Mouse (Mus musculus): Measurements from ENCODE around the gene Lmna.

DNA sequence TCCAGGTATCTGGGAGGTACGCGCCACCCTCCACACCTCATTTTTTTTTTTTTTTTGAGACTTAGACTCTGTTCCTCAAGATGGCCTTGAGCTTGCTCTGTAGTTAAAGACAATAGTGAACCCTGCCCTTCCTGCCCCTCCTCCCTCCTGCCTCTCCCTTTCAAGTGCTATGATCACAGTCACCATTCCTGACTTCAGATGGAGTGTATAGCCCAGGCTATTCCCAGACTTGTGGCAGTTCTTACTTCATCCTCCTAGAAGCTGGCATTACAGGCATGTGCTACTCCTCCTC is 5.3 kb upstream of the Lmna start:
- no peak for TF ChIP-seq ZC3H11A (IDR thresholded peaks at IDR 0.05; ENCODE audit: borderline replicate concordance, low read depth, low read length)
- no peak for TF ChIP-seq MAFK (IDR thresholded peaks at IDR 0.05; ENCODE audit: insufficient read depth, low read depth, low read length)
- TF ChIP-seq ZNF384 (IDR thresholded peaks at IDR 0.05; ENCODE audit: low read depth, low read length) = peak; percentile 82
- TF ChIP-seq HCFC1 (IDR thresholded peaks at IDR 0.05; ENCODE audit: borderline replicate concordance, insufficient read depth, low read length) = no peak
